Mouse (Mus musculus): ENCODE data around the gene Ncam1. TPM values are rescaled to one million over a fixed set of nuclear protein-coding genes. Genes with fewer than 3 reads are reported as not detected.

Gene Ncam1
- total and polyA plus RNA-seq, 3 experiments: 0.08 TPM; not detected in 2

DNA sequence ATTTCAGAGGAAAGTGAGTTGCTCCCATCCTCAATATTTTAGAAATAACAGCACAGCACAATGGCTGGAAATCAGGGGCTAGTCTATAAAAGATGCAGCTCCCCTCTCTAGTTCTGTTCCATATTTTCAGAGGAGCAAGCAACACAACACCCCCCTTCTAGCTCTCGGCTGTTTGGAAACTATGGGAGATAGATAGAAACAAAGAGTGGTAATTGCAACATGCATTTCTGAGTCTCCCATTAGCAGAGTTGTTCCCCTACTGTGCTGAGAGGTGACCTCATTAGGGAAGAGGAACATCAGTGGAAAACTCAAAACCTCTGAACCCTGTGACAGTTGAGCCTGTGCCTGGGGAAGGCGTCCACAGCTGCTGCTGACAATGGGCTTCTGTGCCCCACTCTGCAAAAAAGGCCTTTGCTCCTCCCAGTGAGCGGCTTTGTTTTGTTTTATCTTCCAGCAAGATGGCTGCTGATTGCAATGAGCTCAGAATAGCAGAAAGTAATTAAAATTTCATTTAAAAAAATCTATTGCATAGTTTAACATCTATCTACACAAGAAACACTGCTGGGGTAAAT is 174.7 kb downstream of the Ncam1 start:
- in situ Hi-C loops (cut with MboI; ENCODE audit: low pct_ligation_motif_present, low pct_unique_long_range_greater_than_20kb, low sequenced_read_pairs): no loop called here
- no peak overlapping the region for H3K27ac ChIP-seq (ENCODE audit: insufficient read depth, low read depth)

DNA sequence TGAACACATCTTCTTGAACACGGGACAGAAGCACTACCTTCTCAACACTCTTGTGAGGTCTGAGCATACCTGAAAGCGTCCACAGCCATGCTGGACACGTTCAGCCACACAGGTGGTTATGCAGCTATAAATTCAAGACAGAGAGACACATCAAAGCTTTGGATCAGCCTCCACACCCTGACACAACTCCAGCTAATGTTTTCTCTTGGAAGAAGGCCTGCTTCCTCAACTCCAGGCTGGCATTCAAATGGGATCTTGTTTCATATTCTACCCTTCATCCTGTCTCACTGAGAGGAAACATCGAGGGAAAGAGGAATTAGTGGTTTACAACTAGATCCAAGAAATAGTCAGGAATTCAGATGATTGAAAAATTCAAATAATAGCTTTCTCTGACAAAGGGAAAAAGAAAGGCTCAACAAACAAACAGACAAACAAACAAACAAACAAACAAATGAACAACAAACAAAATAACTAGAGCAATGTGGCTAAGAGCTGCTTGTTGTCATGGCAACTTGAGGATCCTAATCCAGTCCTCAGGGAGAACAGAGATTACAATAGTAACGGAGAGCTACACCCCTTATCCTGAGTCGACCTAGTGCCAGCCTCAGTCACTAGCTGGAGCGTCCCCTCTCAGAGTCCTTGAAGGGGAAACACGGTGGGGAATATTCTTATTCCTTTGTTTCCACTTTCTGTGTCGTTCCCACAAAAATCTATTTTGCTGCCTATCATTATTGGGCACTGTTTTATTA is 175.6 kb downstream of the Ncam1 start:
- H3K27ac ChIP-seq (ENCODE audit: insufficient read depth, low read depth): no peak overlapping the region
- H3K4me3 ChIP-seq (replicated peaks in 1 of 3; ENCODE audit: low read depth in 2 of 3, low read length in 2 of 3, poor library complexity in 1 of 3): no peak overlapping the region
- H3K27me3 ChIP-seq (replicated peaks): no peaks in the 10 kb centered on the region
- H3K79me2 ChIP-seq (replicated peaks; ENCODE audit: control insufficient read depth, extremely low read depth, insufficient read depth, poor library complexity, severe bottlenecking): no peaks in the 10 kb centered on the region
- no peak overlapping the region for H3K4me2 ChIP-seq (ENCODE audit: insufficient read depth, low read depth, poor library complexity, severe bottlenecking)
- DNase-seq (ENCODE audit: extremely low read depth): no peak
- TF ChIP-seq KAT2A (IDR thresholded peaks at IDR 0.05; ENCODE audit: insufficient replicate concordance, low read length) (no peak), E2F4 (IDR thresholded peaks at IDR 0.05; ENCODE audit: insufficient replicate concordance, low read depth, low read length) (no peak), IRF4 (IDR thresholded peaks at IDR 0.05; ENCODE audit: low read depth, low read length) (no peak), ZNF384 (IDR thresholded peaks at IDR 0.05; ENCODE audit: low read depth, low read length) (no peak), MAFK (IDR thresholded peaks at IDR 0.05; ENCODE audit: insufficient replicate concordance, low read length) (no peak)
- dilution Hi-C loops (cut with MboI; ENCODE audit: extremely low pct_ligation_motif_present, extremely low pct_unique_long_range_greater_than_20kb, low sequenced_read_pairs): no loop called here
- H3K36me3 ChIP-seq (replicated peaks in 1 of 2; ENCODE audit: control insufficient read depth in 1 of 2, insufficient read depth in 1 of 2, low read length in 1 of 2): no peaks in the 10 kb centered on the region
- no peaks in the 10 kb centered on the region for H3K4me1 ChIP-seq (ENCODE audit: control insufficient read depth in 1 of 2, insufficient read depth in 2 of 2)
- H3K9ac ChIP-seq (ENCODE audit: insufficient read depth, low read depth): no peak overlapping the region
- H3K9me3 ChIP-seq (replicated peaks; ENCODE audit: low read length): peaks cover 2% of the 10 kb centered on the region
- in situ Hi-C loops (cut with MboI; ENCODE audit: low pct_ligation_motif_present, low pct_unique_long_range_greater_than_20kb, low sequenced_read_pairs): no loop called here

More for the DNA sequence above, 174.7 kb downstream of the Ncam1 start:
- no peaks in the 10 kb centered on the region for H3K36me3 ChIP-seq (replicated peaks in 1 of 2; ENCODE audit: control insufficient read depth in 1 of 2, insufficient read depth in 1 of 2, low read length in 1 of 2)
- H3K79me2 ChIP-seq (replicated peaks; ENCODE audit: control insufficient read depth, extremely low read depth, insufficient read depth, poor library complexity, severe bottlenecking): no peaks in the 10 kb centered on the region
- H3K27me3 ChIP-seq (replicated peaks): no peaks in the 10 kb centered on the region
- dilution Hi-C loops (cut with MboI; ENCODE audit: extremely low pct_ligation_motif_present, extremely low pct_unique_long_range_greater_than_20kb, low sequenced_read_pairs): no loop called here
- no peak overlapping the region for H3K4me3 ChIP-seq (replicated peaks in 1 of 3; ENCODE audit: low read depth in 2 of 3, low read length in 2 of 3, poor library complexity in 1 of 3)
- no peak overlapping the region for H3K9ac ChIP-seq (ENCODE audit: insufficient read depth, low read depth)
- H3K4me1 ChIP-seq (ENCODE audit: control insufficient read depth in 1 of 2, insufficient read depth in 2 of 2): no peaks in the 10 kb centered on the region
- no peak overlapping the region for H3K4me2 ChIP-seq (ENCODE audit: insufficient read depth, low read depth, poor library complexity, severe bottlenecking)
- TF ChIP-seq MYC (IDR thresholded peaks at IDR 0.05; ENCODE audit: low read depth, low read length) (no peak), MXI1 (IDR thresholded peaks at IDR 0.05; ENCODE audit: low read depth, low read length) (no peak), MAX (IDR thresholded peaks at IDR 0.05; ENCODE audit: low read length) (no peak), CHD1 (IDR thresholded peaks at IDR 0.05; ENCODE audit: low read depth, low read length) (no peak), ELF1 (IDR thresholded peaks at IDR 0.05; ENCODE audit: low read depth, low read length) (no peak), HCFC1 (IDR thresholded peaks at IDR 0.05; ENCODE audit: low read depth, low read length) (no peak), UBTF (IDR thresholded peaks at IDR 0.05; ENCODE audit: low read depth, low read length) (no peak), POLR2AphosphoS2 (IDR thresholded peaks at IDR 0.05; ENCODE audit: low read depth, low read length) (no peak), ZNF384 (IDR thresholded peaks at IDR 0.05; ENCODE audit: low read depth, low read length) (no peak), USF2 (conservative IDR thresholded peaks at IDR 0.05; ENCODE audit: low read depth, low read length) (no peak), GABPA (IDR thresholded peaks at IDR 0.05; ENCODE audit: insufficient replicate concordance, low read depth, low read length) (no peak), NELFE (IDR thresholded peaks at IDR 0.05; ENCODE audit: low read depth, low read length) (no peak), RCOR1 (conservative IDR thresholded peaks at IDR 0.05; ENCODE audit: low read depth, low read length) (no peak), NRF1 (IDR thresholded peaks at IDR 0.05; ENCODE audit: low read depth, low read length) (no peak), E2F4 (IDR thresholded peaks at IDR 0.05; ENCODE audit: insufficient replicate concordance, low read depth, low read length) (no peak), BHLHE40 (IDR thresholded peaks at IDR 0.05; ENCODE audit: low read depth, low read length) (no peak), ZKSCAN1 (IDR thresholded peaks at IDR 0.05; ENCODE audit: borderline replicate concordance, low read depth, low read length) (no peak)
- DNase-seq (ENCODE audit: extremely low read depth): no peak
- H3K9me3 ChIP-seq (replicated peaks; ENCODE audit: low read length): peaks cover 2% of the 10 kb centered on the region
